Mouse (Mus musculus) heart, embryonic 12.5 days (tissue): ENCODE measurements around the gene 4933406M09Rik. TPM values are rescaled to one million over a fixed set of nuclear protein-coding genes. Genes with fewer than 3 reads are reported as not detected.

ENCODE experiments used
- ATAC-seq: fragments of 200-750 bp; cut with Nextera tagmentation; 2 replicates; pipeline ENCODE4 v1.8.0; 2017; ENCODE audit warnings: moderate TSS enrichment, moderate library complexity; ENCODE audit not compliant: insufficient number of reproducible peaks, low FRiP score
- H3K27ac ChIP-seq: fragments of 300-500 bp; sonication (generic); 2 replicates; pipeline ENCODE4 v1.5.1; 2016; ENCODE audit warnings: mild to moderate bottlenecking, moderate library complexity; ENCODE audit not compliant: poor library complexity, severe bottlenecking
- H3K27me3 ChIP-seq: fragments of 300-500 bp; sonication (generic); replicated peaks from 2 replicates; pipeline ENCODE4 v1.6.1; 2016; ENCODE audit warnings: mild to moderate bottlenecking, moderate library complexity
- H3K36me3 ChIP-seq: fragments of 300-500 bp; sonication (generic); 2 replicates; pipeline ENCODE4 v1.6.1; 2016; ENCODE audit warnings: mild to moderate bottlenecking, moderate library complexity
- H3K4me1 ChIP-seq: fragments of 300-500 bp; sonication (generic); replicated peaks from 2 replicates; pipeline ENCODE4 v1.6.1; 2016; ENCODE audit warnings: mild to moderate bottlenecking
- H3K4me2 ChIP-seq: fragments of 300-500 bp; sonication (generic); 2 replicates; pipeline ENCODE4 v1.6.1; 2016; ENCODE audit warnings: mild to moderate bottlenecking, moderate library complexity
- H3K4me3 ChIP-seq: fragments of 300-500 bp; sonication (generic); 2 replicates; pipeline ENCODE4 v1.5.1; 2016; ENCODE audit warnings: mild to moderate bottlenecking
- H3K9ac ChIP-seq: fragments of 300-500 bp; sonication (generic); 2 replicates; pipeline ENCODE4 v1.6.1; 2016; ENCODE audit warnings: mild to moderate bottlenecking, moderate library complexity
- H3K9me3 ChIP-seq: fragments of 300-500 bp; sonication (generic); replicated peaks from 2 replicates; pipeline ENCODE4 v1.6.1; 2016; ENCODE audit warnings: mild to moderate bottlenecking, moderate library complexity
- WGBS: fragments of 180-500 bp; shearing (Covaris S2); methylation state at CpG from one replicate; pipeline ENCODE4 v1.1.7; 2016; 5-methylcytosine and 5-hydroxymethylcytosine counted together
- polyA plus RNA-seq: library from polyadenylated mRNA; unstranded; fragments of >200 nt; fragmentation: Nextera tagmentation; extraction: Ambion mirVana; gene quantifications from 2 replicates; pipeline ENCODE4 v1.2.1, GENCODE M21; 2016

The 4933406M09Rik gene
- not detected in 2 replicates for polyA plus RNA-seq

DNA sequence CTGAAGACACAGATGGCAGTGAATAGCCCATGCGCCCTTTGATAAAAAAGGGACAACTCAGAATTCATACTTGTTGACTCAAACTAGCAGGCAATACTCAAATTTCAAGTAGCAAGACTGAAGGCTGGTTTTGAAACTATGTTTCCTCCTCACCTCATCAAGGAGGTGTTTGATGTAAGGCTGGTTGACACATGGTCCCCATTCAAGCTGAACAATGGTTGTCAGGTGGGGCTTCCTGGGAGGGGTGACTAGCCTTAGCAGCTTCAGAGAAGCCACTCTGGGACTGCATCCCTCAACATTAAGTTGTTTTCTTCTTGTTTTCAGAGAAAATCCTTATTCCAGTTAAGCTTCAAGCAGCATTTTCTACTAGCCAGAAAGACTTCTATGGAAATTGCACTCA lies at the start of gene 4933406M09Rik:
Gene 4933406M09Rik (plus strand): TSS at position 275 of the 400 bp plus-strand sequence.
- no peak within 1 kb of the TSS for H3K9ac ChIP-seq
- 89% methylated on average over 1 of the region's 1 CpGs for WGBS
- no peaks in the 10 kb centered on the region for H3K27me3 ChIP-seq
- H3K36me3 ChIP-seq = no peaks in the 10 kb centered on the region
- ATAC-seq = no peak
- H3K4me3 ChIP-seq = no peak within 1 kb of the TSS
- peaks cover 4% of the 10 kb centered on the region for H3K9me3 ChIP-seq
- H3K4me2 ChIP-seq = no peak within 1 kb of the TSS
- H3K27ac ChIP-seq = no peak within 1 kb of the TSS
- peaks cover 6% of the 10 kb centered on the region; the same call in 1 of the 2 replicates for H3K4me1 ChIP-seq

DNA sequence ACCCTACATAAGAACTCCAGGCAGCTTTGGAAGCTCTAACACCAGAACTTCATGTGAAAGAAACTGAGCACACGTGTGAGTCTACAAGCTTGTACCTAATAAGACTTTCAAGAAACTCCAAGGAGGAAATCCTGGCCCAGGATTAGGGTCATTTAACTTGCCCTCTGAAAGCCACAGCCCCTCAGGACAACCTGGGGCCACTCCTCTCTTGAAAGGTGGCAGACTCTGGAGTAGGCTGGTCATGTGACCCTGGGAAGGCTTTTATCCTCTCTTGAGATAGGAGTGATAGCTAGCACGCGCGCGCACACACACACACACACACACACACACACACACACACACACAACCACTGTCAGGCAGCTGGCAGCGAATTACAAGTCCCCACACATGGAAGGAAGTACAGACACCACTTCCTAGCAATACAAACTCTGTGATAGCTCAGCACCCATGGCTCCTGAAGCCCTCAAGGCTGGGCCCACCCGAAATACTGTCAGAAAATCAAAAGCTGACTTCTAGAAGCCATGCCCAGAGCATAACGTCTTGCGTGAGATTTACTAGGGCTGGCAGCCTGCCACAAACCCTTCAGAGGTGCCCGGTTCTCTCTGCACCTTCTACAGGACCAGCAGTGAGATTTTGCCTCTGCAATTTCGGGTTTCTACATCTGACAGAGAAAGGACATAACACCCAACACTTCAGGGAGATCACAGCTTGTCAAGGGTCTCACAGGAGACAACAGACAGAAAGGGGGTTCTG lies 48.6 kb upstream of the 4933406M09Rik start:
- ATAC-seq = no peak
- WGBS = 66% methylated on average over 11 of the region's 11 CpGs
- H3K36me3 ChIP-seq = no peaks in the 10 kb centered on the region
- H3K4me1 ChIP-seq = peaks cover 83% of the 10 kb centered on the region
- no peak overlapping the region for H3K4me3 ChIP-seq
- no peak overlapping the region for H3K9ac ChIP-seq
- H3K27ac ChIP-seq = peak overlapping the region; percentile 81; the same call in 1 of the 2 replicates
- no peaks in the 10 kb centered on the region for H3K27me3 ChIP-seq
- no peaks in the 10 kb centered on the region for H3K9me3 ChIP-seq
- no peak overlapping the region for H3K4me2 ChIP-seq

DNA sequence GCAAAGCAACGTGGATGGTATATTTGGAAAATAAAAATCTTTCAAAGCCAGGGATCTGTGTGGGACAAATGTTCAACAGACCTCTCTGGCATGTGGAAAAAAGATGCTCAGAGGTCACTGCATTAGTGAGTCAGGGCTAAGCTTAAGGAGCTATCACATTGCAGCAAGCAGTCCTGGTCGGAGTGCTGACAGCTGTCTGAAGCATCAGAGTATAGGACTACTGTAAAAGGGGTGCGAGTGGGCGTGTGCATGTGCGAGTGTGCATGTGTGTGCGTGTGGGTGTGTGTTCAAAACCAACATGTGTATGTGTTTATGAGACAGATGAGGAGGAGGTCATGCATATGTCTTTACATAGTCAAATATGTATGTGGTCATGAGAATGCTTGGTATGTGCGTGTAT lies 46.6 kb upstream of the 4933406M09Rik start:
- no peak for ATAC-seq
- peaks cover 80% of the 10 kb centered on the region for H3K4me1 ChIP-seq

DNA sequence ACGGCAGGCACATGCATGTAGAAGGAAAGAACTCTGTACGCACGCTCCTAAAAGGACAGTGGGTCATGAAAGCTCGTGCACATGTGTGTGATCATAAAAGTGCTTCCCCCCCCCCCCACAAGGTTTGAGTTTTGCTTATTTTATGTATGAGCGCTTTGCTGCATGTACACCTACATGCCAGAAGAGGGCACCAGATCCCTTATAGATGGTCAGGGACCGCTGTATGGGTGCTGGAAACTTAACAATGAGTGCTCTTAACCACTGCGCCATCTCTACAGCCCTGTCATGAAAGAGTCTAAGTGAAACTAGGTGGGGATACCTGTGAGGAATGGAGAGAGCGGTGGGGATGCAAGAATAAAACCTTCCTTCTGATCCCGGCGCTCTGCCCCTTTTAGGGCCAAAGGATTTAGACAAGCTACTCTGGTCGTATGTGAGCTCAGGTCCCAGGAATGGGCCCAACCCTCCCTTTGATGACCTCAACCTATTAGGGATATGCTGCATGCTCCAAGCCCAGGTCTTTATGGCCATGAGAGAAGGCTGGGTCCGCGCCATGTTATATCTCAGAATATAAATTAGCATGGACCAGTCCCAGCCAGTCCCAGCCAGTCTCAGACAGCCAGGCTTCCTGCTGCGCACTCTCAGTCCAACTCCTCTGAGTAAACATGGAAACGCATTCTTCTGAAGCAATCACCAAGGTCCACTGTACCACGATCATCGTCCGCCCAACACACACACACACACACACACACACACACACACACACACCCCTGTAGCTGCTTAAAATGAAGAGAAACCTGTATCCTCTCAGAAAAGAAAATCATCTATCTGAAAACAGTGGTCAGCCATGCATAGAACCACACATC lies 45.8 kb upstream of the 4933406M09Rik start:
- H3K4me3 ChIP-seq = no peak overlapping the region
- no peak overlapping the region for H3K4me2 ChIP-seq
- no peak overlapping the region for H3K9ac ChIP-seq
- 90% methylated on average over 18 of the region's 18 CpGs for WGBS
- H3K36me3 ChIP-seq = no peaks in the 10 kb centered on the region
- peak overlapping the region; percentile 81 for H3K27ac ChIP-seq
- ATAC-seq = no peak
- peaks cover 72% of the 10 kb centered on the region for H3K4me1 ChIP-seq
- H3K27me3 ChIP-seq = no peaks in the 10 kb centered on the region
- H3K9me3 ChIP-seq = no peaks in the 10 kb centered on the region

More for the DNA sequence above, 46.6 kb upstream of the 4933406M09Rik start:
- no peak overlapping the region for H3K4me3 ChIP-seq
- WGBS = 62% methylated on average over 7 of the region's 7 CpGs
- H3K4me2 ChIP-seq = peak overlapping the region; percentile 21; the same call in 1 of the 2 replicates
- H3K9ac ChIP-seq = no peak overlapping the region
- no peaks in the 10 kb centered on the region for H3K27me3 ChIP-seq
- no peaks in the 10 kb centered on the region for H3K9me3 ChIP-seq
- H3K27ac ChIP-seq = peak overlapping the region; percentile 81
- H3K36me3 ChIP-seq = no peaks in the 10 kb centered on the region

DNA sequence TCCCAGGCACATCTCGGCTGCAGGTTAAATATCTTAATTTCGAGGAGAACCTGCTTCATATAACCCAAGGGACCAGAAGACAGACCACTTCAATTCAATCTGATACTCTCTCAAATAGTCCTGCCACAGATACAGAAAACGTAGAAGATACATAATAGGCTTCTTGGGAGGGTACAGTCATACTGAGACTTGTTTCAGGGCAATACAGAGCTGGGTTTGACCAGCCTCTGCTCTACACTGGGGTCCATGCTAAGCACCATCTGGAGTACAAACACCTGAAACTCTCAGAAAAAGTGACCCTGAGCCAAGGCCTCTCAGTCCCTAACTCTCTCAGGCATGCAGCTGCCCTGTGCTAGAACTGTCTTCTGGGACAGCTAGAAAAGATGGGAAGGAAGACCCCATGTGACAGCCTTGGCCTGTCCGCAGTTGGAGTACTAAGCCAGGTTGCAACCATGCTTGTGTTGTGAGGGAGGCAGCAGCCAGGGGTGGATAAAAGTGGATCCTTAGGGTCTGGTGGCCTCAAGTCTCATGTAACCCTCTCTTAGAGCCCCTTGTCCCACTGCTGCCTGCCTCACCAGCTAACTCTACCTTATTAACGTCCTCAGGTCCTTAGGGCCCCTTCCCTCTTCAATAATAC lies 44.0 kb upstream of the 4933406M09Rik start:
- ATAC-seq = no peak
- Histone ChIP-seq H3K27me3 (no peaks in the 10 kb centered on the region), H3K4me2 (peak overlapping the region; percentile 84), H3K9me3 (no peaks in the 10 kb centered on the region), H3K4me3 (no peak overlapping the region), H3K27ac (peak overlapping the region; percentile 90), H3K9ac (peak overlapping the region; percentile 36; the same call in 1 of the 2 replicates), H3K4me1 (peaks cover 65% of the 10 kb centered on the region), H3K36me3 (peaks cover 11% of the 10 kb centered on the region)
- 69% methylated on average over 5 of the region's 5 CpGs for WGBS

DNA sequence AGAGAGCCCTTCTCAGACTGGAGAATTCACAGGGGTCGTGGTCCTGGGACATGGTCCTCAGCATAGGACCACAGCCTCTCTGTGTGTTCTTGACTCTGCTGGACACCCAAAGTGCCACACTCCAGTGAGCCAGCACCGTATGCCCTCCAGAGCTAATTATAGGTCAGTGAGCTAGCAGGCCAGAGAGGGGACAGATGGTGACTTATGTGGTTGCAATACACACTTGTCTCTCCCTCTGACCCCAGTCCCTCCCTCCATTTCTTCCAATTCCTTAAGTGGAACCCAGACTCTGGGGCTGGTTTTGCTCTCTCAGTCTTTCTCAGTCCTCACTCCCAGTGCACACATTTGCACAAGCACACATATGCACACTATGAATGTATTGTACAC lies 43.5 kb upstream of the 4933406M09Rik start:
- Histone ChIP-seq H3K27ac (peak overlapping the region; percentile 90), H3K4me3 (peak overlapping the region; percentile 62), H3K9me3 (no peaks in the 10 kb centered on the region), H3K27me3 (no peaks in the 10 kb centered on the region), H3K4me2 (peak overlapping the region; percentile 84), H3K9ac (peak overlapping the region; percentile 53), H3K4me1 (peaks cover 60% of the 10 kb centered on the region), H3K36me3 (peaks cover 14% of the 10 kb centered on the region)
- WGBS = 41% methylated on average over 2 of the region's 2 CpGs
- ATAC-seq = no peak

DNA sequence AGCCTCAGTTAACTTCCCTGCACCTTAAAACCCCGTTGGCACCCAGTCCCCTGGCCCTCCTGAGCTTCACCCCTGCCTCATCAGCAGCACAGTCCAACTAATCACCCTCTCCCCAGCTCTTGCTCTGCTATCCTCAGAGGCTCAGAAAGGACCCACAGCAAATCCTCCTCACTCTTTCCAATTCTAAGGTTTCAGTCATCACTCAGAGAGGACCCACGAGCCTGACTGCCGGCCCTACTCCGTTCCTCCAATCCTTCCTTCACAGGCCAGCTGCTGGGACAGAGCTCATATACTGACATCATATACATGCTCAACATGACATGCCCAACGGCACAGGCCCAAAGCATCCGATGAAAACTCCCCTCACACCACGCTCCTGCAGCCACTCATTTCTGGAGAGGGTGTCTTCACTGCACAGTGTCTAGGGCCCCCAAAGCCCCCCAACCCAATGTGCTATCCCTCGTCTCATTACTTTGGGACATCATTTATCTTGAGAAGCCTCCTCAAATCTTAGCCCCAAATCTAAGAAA lies 42.9 kb upstream of the 4933406M09Rik start:
- H3K9me3 ChIP-seq = no peaks in the 10 kb centered on the region
- H3K4me3 ChIP-seq = peak overlapping the region; percentile 62
- H3K36me3 ChIP-seq = peaks cover 18% of the 10 kb centered on the region
- 54% methylated on average over 8 of the region's 8 CpGs for WGBS
- H3K4me2 ChIP-seq = peak overlapping the region; percentile 84
- no peak for ATAC-seq
- H3K27me3 ChIP-seq = no peaks in the 10 kb centered on the region
- peak overlapping the region; percentile 53 for H3K9ac ChIP-seq
- peaks cover 54% of the 10 kb centered on the region for H3K4me1 ChIP-seq
- peak overlapping the region; percentile 90 for H3K27ac ChIP-seq

DNA sequence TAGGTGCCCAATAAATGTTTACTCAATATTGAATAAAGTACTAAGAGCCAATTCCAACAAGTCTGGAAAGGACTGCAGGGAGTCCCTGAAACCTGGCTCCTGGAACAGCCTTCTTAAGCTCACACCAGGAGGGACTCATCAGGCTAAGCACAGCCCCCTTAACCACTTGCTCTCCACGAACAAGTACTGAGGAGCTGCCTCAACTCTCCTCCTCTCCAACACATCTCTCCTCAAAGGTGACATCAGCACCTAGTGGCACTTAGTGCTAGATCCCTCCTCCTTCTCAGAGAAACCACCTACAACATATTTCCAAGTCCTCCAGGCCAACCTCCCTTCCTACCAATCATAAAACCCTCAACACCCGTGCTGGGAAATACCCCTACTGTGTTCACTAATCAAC lies 42.2 kb upstream of the 4933406M09Rik start:
- H3K36me3 ChIP-seq = peaks cover 20% of the 10 kb centered on the region
- H3K4me3 ChIP-seq = peak overlapping the region; percentile 62
- no peaks in the 10 kb centered on the region for H3K27me3 ChIP-seq
- no peak for ATAC-seq
- H3K27ac ChIP-seq = peak overlapping the region; percentile 48
- 2% methylated on average over 2 of the region's 2 CpGs for WGBS
- peak overlapping the region; percentile 84 for H3K4me2 ChIP-seq
- H3K9me3 ChIP-seq = no peaks in the 10 kb centered on the region
- peak overlapping the region; percentile 78 for H3K9ac ChIP-seq
- peaks cover 48% of the 10 kb centered on the region for H3K4me1 ChIP-seq

DNA sequence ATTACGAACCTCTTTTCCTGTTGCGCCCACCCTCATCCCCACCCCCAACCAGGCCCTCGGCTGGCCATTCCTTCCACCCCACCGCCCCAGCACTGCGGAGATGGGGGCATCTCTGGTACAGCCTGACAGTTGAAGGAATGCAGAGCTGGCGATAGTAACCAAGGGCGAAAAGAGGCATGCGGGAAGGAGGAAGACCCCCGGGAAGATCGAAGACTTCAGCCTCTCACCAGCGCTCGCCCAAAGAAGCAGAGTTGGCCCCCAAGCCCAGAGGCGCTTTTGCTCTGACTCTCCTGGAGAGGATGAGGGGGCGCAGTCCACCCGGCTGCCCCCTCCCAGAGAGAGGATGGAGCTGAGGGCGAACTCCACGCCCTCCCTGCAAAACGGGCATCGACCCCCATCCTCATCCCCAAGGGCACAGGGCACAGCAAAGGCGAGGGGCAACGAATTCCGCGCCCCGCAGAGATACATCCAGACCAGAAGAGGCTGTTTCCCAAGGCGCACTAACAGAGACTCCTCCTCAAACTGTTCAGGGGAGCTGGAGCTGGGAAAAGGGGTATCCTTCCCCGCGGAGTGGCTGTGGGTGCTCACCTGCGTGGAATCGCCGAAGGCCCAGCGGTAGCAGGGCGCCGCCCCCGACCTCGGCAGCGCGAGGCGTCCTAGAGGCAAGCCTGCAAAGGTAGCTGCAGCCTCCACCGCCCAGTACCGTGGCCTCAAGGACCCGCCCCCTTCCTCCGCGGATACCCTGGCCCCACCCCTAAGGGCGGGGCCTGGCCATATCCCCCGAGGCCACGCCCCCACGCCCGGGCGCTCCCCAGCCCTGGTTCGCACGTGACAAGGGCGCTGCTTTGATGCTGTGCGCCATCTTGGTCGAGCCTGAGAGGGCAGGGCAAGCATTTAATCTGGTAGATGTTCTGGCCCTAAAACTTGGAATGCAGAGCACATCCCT lies 41.5 kb upstream of the 4933406M09Rik start:
- peak overlapping the region; percentile 84 for H3K4me2 ChIP-seq
- peak overlapping the region; percentile 62 for H3K4me3 ChIP-seq
- H3K36me3 ChIP-seq = peaks cover 23% of the 10 kb centered on the region
- WGBS = under 1% methylated on average over 54 of the region's 54 CpGs
- peak overlapping the region; percentile 52 for H3K27ac ChIP-seq
- H3K9ac ChIP-seq = peak overlapping the region; percentile 78
- H3K9me3 ChIP-seq = no peaks in the 10 kb centered on the region
- H3K27me3 ChIP-seq = no peaks in the 10 kb centered on the region
- ATAC-seq = peak; percentile 97
- peaks cover 42% of the 10 kb centered on the region for H3K4me1 ChIP-seq

DNA sequence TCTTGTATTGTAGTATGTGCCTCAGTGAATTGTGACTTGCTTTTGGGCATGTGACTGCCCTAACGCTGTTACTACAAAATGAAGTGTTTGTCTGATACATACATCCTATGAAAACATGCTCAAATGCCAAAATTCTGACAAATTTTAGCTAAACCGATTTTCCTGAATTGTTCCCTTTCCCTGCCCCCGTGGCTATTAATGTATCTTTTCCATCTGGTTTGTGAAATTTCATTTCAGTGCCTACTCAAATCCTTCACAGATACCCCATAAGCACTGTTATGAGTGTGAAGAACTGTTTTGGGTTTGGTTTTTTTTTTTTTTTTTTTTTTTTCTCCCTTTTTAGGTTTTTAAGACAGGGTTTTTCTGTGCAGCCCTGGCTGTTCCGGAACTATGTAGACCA lies 40.7 kb upstream of the 4933406M09Rik start:
- WGBS = 75% methylated on average over 4 of the region's 4 CpGs
- no peak for ATAC-seq
- H3K9ac ChIP-seq = no peak overlapping the region

More for the DNA sequence above, 40.7 kb upstream of the 4933406M09Rik start:
- Histone ChIP-seq H3K4me3 (peak overlapping the region; percentile 62; the same call in 1 of the 2 replicates), H3K4me2 (peak overlapping the region; percentile 84), H3K27ac (peak overlapping the region; percentile 52; the same call in 1 of the 2 replicates), H3K4me1 (peaks cover 35% of the 10 kb centered on the region), H3K9me3 (no peaks in the 10 kb centered on the region), H3K36me3 (peaks cover 27% of the 10 kb centered on the region), H3K27me3 (no peaks in the 10 kb centered on the region)
